Mouse (Mus musculus): Measurements from ENCODE around the gene Tph1.

DNA sequence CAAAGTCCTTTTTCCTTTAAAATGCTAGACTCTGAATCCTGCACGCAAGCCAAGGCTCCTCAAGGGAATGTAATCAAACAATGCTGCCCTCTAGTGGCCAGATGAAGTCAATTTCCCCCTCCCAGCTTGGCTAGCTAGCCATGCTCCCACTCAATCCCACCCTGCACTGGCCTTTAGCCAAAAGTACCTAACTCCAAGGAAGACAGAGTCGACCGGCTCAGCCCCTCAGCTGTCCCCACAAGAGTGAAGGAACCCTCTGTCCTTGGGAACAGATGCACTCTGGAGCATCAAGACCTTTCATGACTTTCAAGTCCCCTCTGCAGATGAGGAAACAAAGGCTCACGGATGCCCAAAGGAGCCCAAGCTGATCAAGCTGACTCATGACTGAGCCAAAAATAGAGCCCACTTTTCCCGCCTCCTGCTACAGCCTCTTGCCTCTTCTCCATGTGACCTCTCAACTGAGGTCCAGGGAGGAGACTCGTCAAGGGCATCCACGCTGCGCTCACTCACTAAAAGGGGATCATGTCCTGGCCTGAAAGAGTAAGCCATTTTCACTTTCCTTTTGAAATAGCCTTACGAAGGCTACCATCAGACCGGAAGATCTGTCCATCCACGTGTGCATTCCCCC is 64.8 kb downstream of the Tph1 start:
- TF ChIP-seq CTCF (IDR thresholded peaks at IDR 0.05; ENCODE audit: low read depth, low read length) (peak; percentile 57; the same call in 1 of the 2 replicates), GATA2 (IDR thresholded peaks at IDR 0.05; ENCODE audit: borderline replicate concordance, low read depth, low read length) (no peak), TAL1 (conservative IDR thresholded peaks at IDR 0.05; ENCODE audit: low read depth, low read length) (no peak)

All from G1E (cell line).